In genomic region chr19:7775306-7775705, GRCm38 (mm10) we compare ENCODE assay signal across 20 mouse cellular contexts. TPM values are rescaled to one million over a fixed set of nuclear protein-coding genes. Genes with fewer than 3 reads are reported as not detected.
"Had no signal": no experiment of that assay in that cellular context is flagged by ENCODE, and none has a peak within 500 bp of the region (broad histone marks: within the 10 kb centered on the region; RNA-seq: fewer than 3 reads in every experiment).

No protein-coding gene starts in this region.

- H3K4me2 ChIP-seq: limb, embryonic 13.5 days; liver, embryonic 11.5 days; liver, embryonic 15.5 days; lung, embryonic 14.5 days had no signal

- H3K27ac ChIP-seq: limb, embryonic 13.5 days; liver, embryonic 15.5 days; midbrain, embryonic 10.5 days; stomach, postnatal 0 days had no signal

- H3K9ac ChIP-seq: limb, embryonic 13.5 days; liver, embryonic 15.5 days; lung, embryonic 14.5 days had no signal

- DNase-seq: left cerebral cortex, postnatal 4 days; lung, embryonic 14.5 days; lung, postnatal 10 days; lung, postnatal 4 days; midbrain, embryonic 14.5 days; thymus, adult 18-20 months; thymus, postnatal 14 days had no signal

- H3K27me3 ChIP-seq: limb, embryonic 13.5 days; liver, embryonic 15.5 days had no signal

- H3K4me3 ChIP-seq: limb, embryonic 13.5 days; liver, embryonic 15.5 days; midbrain, embryonic 10.5 days; myocyte had no signal

- ATAC-seq: intestine, embryonic 16.5 days had no signal

- H3K9me3 ChIP-seq: limb, embryonic 13.5 days; liver, embryonic 15.5 days had no signal

- H3K36me3 ChIP-seq: limb, embryonic 13.5 days; liver, embryonic 15.5 days; midbrain, embryonic 10.5 days had no signal

- H3K4me1 ChIP-seq: limb, embryonic 13.5 days; liver, embryonic 15.5 days; midbrain, embryonic 10.5 days had no signal

RNA-seq across cellular contexts. Expression of gene Slc22a26, which starts 27.2 kb away (rescaled TPM):
- total RNA-seq: left cerebral cortex, adult 18-20 months; left cerebral cortex, postnatal 10 days; left cerebral cortex, postnatal 4 days; megakaryocyte, adult 5-6 weeks; neutrophil, adult 5-6 weeks had no signal
- polyA plus RNA-seq: intestine, embryonic 16.5 days; large intestine, adult 2 months; limb, embryonic 13.5 days; liver, embryonic 11.5 days; liver, embryonic 15.5 days; lung, embryonic 14.5 days; midbrain, embryonic 10.5 days; midbrain, embryonic 14.5 days; myocyte; neural tube, embryonic 11.5 days; stomach, postnatal 0 days had no signal
